Mouse (Mus musculus): ENCODE measurements at regions not wholly inside any gene's neighbourhood (a gene's known extent, or its start where the extent isn't known, plus 50 kb on each side); places are given as distances from the start of the nearest gene placed in this dataset.
A peak's percentile ranks its signal among the peaks of the same experiment; 100 is the strongest.

DNA sequence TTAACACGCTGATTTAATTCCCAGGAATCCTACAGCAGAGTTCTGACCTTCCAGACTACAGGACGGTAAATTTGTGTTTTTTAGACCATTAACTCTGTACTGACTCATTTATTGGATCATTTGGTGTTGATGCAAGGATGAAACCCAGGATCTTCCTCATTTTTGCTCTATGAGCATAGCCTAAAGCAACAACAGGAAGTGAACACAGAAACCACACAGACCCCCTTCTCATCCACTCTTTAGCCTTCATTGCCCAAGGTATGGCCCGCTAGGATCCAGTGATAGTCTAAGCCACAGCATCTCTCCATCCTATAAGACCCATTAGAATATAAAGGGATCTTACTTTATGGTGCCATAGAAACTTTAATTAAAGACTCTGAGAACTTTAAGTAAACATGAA is 56.5 kb upstream of the Grin2b start:
- DNase-seq = no peak

DNA sequence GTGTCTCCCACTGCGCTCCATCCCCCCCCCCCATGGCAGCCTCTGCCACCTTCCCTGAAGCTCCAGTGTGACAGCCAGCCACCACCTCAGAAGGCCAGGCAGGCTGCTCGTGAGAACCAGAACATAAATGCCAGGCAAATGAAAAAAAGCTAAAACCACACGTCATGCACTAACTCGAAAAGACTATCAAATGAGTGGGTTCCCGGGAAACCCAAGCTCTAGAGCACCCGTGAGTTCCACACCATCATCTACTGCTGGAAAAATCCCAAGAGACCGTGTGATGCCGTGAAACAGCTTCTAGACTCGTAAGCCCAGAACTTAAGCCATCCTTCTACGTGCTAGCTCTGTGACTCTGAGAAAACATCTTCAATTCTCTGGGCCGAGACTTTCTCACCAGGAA is 62.2 kb upstream of the Grin2b start:
- DNase-seq = no peak

GRCm38 (mm10) chr6:136238989-136239388 is 65.7 kb upstream of the Grin2b start:
- peak; percentile 32 for DNase-seq

- no peak for DNase-seq
These were observed 66.1 kb upstream of the Grin2b start for GRCm38 (mm10) chr6:136239416-136239815.

- peak; percentile 6 for DNase-seq
These were observed 68.4 kb upstream of the Grin2b start for GRCm38 (mm10) chr6:136241574-136242311.

DNA sequence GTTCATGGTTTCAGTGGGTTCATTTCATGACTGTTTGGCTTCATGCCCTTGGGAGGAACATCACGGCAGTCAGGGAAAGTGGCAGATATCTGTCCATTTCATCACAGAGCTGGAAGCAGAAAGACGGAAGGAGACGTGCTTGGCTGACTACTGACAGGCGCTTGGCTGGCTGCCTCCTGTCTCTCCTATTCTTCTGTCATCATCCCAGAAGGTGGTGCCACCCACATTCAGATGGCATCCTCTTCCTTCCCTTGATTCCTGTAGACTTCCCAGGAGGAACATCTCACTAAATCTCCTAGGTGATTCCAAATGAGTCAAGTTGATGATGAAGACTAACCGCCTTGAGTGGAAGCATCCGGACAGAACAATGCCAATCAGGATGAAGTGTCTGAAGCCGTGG is 71.6 kb upstream of the Grin2b start:
- no peak for DNase-seq

DNA sequence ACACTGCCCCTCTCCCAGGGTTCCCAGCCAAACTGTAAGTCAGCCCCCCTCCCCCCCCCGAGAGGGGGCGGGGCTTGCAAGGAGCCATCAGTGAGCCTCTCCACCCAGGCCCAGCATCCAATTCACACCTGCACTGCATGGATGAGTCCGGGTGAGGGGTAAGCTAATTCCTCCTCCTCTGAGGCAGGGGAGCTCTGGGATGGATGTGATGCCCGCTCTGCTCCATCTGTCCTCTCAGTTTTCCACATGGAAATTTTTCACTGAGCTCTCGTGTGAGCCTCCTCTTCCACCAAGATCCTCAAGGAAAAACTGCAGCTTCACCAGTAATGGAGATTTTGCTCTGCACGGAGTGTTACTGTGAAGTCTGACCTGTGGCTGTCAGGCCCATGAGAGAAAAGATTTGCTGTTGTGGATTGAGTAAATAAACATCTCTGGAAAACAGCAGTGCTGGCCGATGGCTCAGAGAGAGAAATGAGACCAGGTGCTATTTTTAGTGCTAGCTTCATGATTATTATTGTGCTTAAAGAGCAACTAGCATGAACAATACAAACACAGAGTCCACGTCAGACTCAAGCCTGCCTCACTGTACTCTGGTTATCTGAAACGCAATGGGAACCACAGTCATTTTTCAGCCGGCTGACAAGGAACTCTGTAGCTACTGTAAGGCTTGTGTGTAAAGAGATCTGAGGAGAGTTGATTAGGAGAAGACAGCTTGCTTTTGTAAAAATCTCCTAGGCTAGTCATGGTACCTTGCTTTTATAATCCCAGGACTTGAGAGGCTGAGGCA is 71.4 kb upstream of the Gm8994 start:
- DNase-seq = no peak

- DNase-seq = no peak
These were observed 51.6 kb upstream of the Gm8994 start for GRCm38 (mm10) chr6:136275742-136276141.

GRCm38 (mm10) chr6:136276771-136277170 is 50.6 kb upstream of the Gm8994 start:
- no peak for DNase-seq

Data from lung, postnatal 36 days (tissue).